Mouse (Mus musculus) kidney, embryonic 14.5 days (tissue): ENCODE results near the gene Fhl3. TPM values are rescaled to one million over a fixed set of nuclear protein-coding genes. Genes with fewer than 3 reads are reported as not detected.

Experiments used
- ATAC-seq: fragments of 200-750 bp; cut with Nextera tagmentation; 2 replicates; pipeline ENCODE4 v1.8.0; 2017; ENCODE audit warnings: moderate number of reproducible peaks, mild to moderate bottlenecking, moderate TSS enrichment, moderate library complexity; ENCODE audit not compliant: low FRiP score, low TSS enrichment
- H3K27ac ChIP-seq: fragments of 300-500 bp; sonication (generic); 2 replicates; pipeline ENCODE4 v1.5.1; 2014; ENCODE audit warnings: low read depth, mild to moderate bottlenecking, low read length, moderate library complexity, mixed read lengths
- H3K27me3 ChIP-seq: fragments of 300-500 bp; sonication (generic); 2 replicates; pipeline ENCODE4 v1.6.1; 2014; ENCODE audit warnings: mild to moderate bottlenecking, low read length; ENCODE audit not compliant: control insufficient read depth, insufficient read depth
- H3K36me3 ChIP-seq: fragments of 300-500 bp; sonication (generic); 2 replicates; pipeline ENCODE4 v1.6.1; 2014; ENCODE audit warnings: low read length, mixed read lengths; ENCODE audit not compliant: control insufficient read depth, insufficient read depth
- H3K4me1 ChIP-seq: fragments of 300-500 bp; sonication (generic); 2 replicates; pipeline ENCODE4 v1.6.1; 2014; ENCODE audit warnings: low read length, mixed read lengths; ENCODE audit not compliant: control insufficient read depth, insufficient read depth
- H3K4me2 ChIP-seq: fragments of 300-500 bp; sonication (generic); replicated peaks from 2 replicates; pipeline ENCODE4 v1.6.1; 2014; ENCODE audit warnings: low read depth, mild to moderate bottlenecking, low read length
- H3K4me3 ChIP-seq: fragments of 300-500 bp; sonication (generic); 2 replicates; pipeline ENCODE4 v1.5.1; 2014; ENCODE audit warnings: mild to moderate bottlenecking, low read length
- H3K9ac ChIP-seq: fragments of 300-500 bp; sonication (generic); 2 replicates; pipeline ENCODE4 v1.6.1; 2014; ENCODE audit warnings: low read depth, mild to moderate bottlenecking, low read length, moderate library complexity
- H3K9me3 ChIP-seq: fragments of 300-500 bp; sonication (generic); 2 replicates; pipeline ENCODE4 v1.6.1; 2016; ENCODE audit warnings: low read length; ENCODE audit not compliant: control insufficient read depth
- WGBS: fragments of 180-500 bp; shearing (Covaris S2); extraction: QIAGEN DNeasy Blood & Tissue Kit; methylation state at CpG from one replicate; pipeline ENCODE4 v1.1.7; 2014; 5-methylcytosine and 5-hydroxymethylcytosine counted together
- polyA plus RNA-seq: library from polyadenylated mRNA; unstranded; fragments of >200 nt; fragmentation: Nextera tagmentation; extraction: Ambion mirVana; gene quantifications from 2 replicates; pipeline ENCODE4 v1.2.1, GENCODE M21; 2014

The Fhl3 gene
- polyA plus RNA-seq, 1 experiment from 2014 or later, result 9.5 TPM

- Histone ChIP-seq H3K9ac (no peak overlapping the region), H3K4me3 (no peak overlapping the region), H3K4me1 (no peaks in the 10 kb centered on the region), H3K27ac (no peak overlapping the region), H3K9me3 (no peaks in the 10 kb centered on the region), H3K4me2 (no peak overlapping the region), H3K27me3 (no peaks in the 10 kb centered on the region), H3K36me3 (0 out of 2 replicates have a peak, but pooled peaks cover under 1% of the 10 kb centered on the region)
- no peak for ATAC-seq
- 65% methylated on average over 1 of the region's 1 CpGs for WGBS
These were observed 38.3 kb downstream of the Fhl3 start for GRCm38 (mm10) chr4:124738783-124739182.

- no peaks in the 10 kb centered on the region for H3K4me1 ChIP-seq
- peak within 1 kb of the TSS; percentile 69 for H3K4me2 ChIP-seq
- peak; percentile 89 for ATAC-seq
- H3K36me3 ChIP-seq, result no peaks in the 10 kb centered on the region
- no peaks in the 10 kb centered on the region for H3K27me3 ChIP-seq
- H3K9me3 ChIP-seq, result no peaks in the 10 kb centered on the region
- peak within 1 kb of the TSS; percentile 64 for H3K4me3 ChIP-seq
- H3K9ac ChIP-seq, result peak within 1 kb of the TSS; percentile 60
- 0 out of 2 replicates have a peak within 1 kb of the TSS, but pooled peaks have one; percentile 24 for H3K27ac ChIP-seq
- WGBS, result 15% methylated on average over 25 of the region's 25 CpGs
These were observed 41.2 kb downstream of the Fhl3 start, which contains the start of gene Inpp5b for GRCm38 (mm10) chr4:124741376-124742343. TSS of gene Inpp5b (plus strand) at chr4:124741850.

- Histone ChIP-seq H3K4me3 (no peak overlapping the region), H3K36me3 (no peaks in the 10 kb centered on the region), H3K27me3 (no peaks in the 10 kb centered on the region), H3K9me3 (no peaks in the 10 kb centered on the region), H3K4me2 (no peak overlapping the region), H3K9ac (no peak overlapping the region), H3K4me1 (no peaks in the 10 kb centered on the region), H3K27ac (no peak overlapping the region)
- 90% methylated on average over 11 of the region's 11 CpGs for WGBS
- ATAC-seq, result no peak
These were observed 42.3 kb downstream of the Fhl3 start for GRCm38 (mm10) chr4:124742839-124743238.

GRCm38 (mm10) chr4:124746577-124746976 lies 46.1 kb downstream of the Fhl3 start:
- no peaks in the 10 kb centered on the region for H3K36me3 ChIP-seq
- no peak overlapping the region for H3K4me3 ChIP-seq
- WGBS, result 84% methylated on average over 7 of the region's 7 CpGs
- no peak overlapping the region for H3K9ac ChIP-seq
- H3K4me1 ChIP-seq, result no peaks in the 10 kb centered on the region
- no peak overlapping the region for H3K4me2 ChIP-seq
- no peak for ATAC-seq
- no peak overlapping the region for H3K27ac ChIP-seq
- H3K27me3 ChIP-seq, result no peaks in the 10 kb centered on the region
- H3K9me3 ChIP-seq, result no peaks in the 10 kb centered on the region

- WGBS, result 59% methylated on average over 4 of the region's 4 CpGs
- ATAC-seq, result no peak
These were observed 47.4 kb downstream of the Fhl3 start for GRCm38 (mm10) chr4:124747851-124748250.

GRCm38 (mm10) chr4:124751300-124752250 lies 51.1 kb downstream of the Fhl3 start:
- peak; percentile 99 for ATAC-seq
- H3K4me1 ChIP-seq, result peaks cover 10% of the 10 kb centered on the region
- under 1% methylated on average over 74 of the region's 75 CpGs for WGBS
- no peak overlapping the region for H3K27ac ChIP-seq
- H3K4me3 ChIP-seq, result peak overlapping the region; percentile 83
- H3K9ac ChIP-seq, result peak overlapping the region; percentile 72
- peak overlapping the region; percentile 97 for H3K4me2 ChIP-seq
- no peaks in the 10 kb centered on the region for H3K36me3 ChIP-seq
- H3K27me3 ChIP-seq, result no peaks in the 10 kb centered on the region
- H3K9me3 ChIP-seq, result no peaks in the 10 kb centered on the region

More at GRCm38 (mm10) chr4:124747851-124748250, 47.4 kb downstream of the Fhl3 start:
- Histone ChIP-seq H3K4me1 (peaks cover 10% of the 10 kb centered on the region), H3K27ac (no peak overlapping the region), H3K9ac (no peak overlapping the region), H3K4me2 (no peak overlapping the region), H3K9me3 (no peaks in the 10 kb centered on the region), H3K27me3 (no peaks in the 10 kb centered on the region), H3K36me3 (no peaks in the 10 kb centered on the region), H3K4me3 (no peak overlapping the region)

- Histone ChIP-seq H3K27me3 (no peaks in the 10 kb centered on the region), H3K4me1 (peaks cover 10% of the 10 kb centered on the region), H3K9ac (peak overlapping the region; percentile 72), H3K27ac (no peak overlapping the region), H3K9me3 (no peaks in the 10 kb centered on the region), H3K4me3 (peak overlapping the region; percentile 83), H3K36me3 (no peaks in the 10 kb centered on the region), H3K4me2 (peak overlapping the region; percentile 97)
- WGBS, result 15% methylated on average over 14 of the region's 15 CpGs
- no peak for ATAC-seq
These were observed 52.0 kb downstream of the Fhl3 start for GRCm38 (mm10) chr4:124752281-124753199.

GRCm38 (mm10) chr4:124755526-124755925 lies 55.0 kb downstream of the Fhl3 start:
- 66% methylated on average over 7 of the region's 7 CpGs for WGBS
- Histone ChIP-seq H3K9me3 (no peaks in the 10 kb centered on the region), H3K36me3 (no peaks in the 10 kb centered on the region), H3K27me3 (no peaks in the 10 kb centered on the region), H3K9ac (no peak overlapping the region), H3K4me1 (peaks cover 18% of the 10 kb centered on the region), H3K27ac (no peak overlapping the region), H3K4me2 (no peak overlapping the region), H3K4me3 (no peak overlapping the region)
- ATAC-seq, result no peak
